Mouse (Mus musculus) ES-Bruce4 (cell line): ENCODE data around the gene Rbp3.

Experiments
- CTCF ChIP-seq: IDR thresholded peaks from one replicate; pipeline ENCODE4 v1.8.1; 2011; ENCODE audit warnings: low read depth, low read length
- EP300 ChIP-seq: IDR thresholded peaks from 2 replicates; pipeline ENCODE4 v1.6.1; 2011; ENCODE audit warnings: low read depth, low read length; ENCODE audit not compliant: insufficient read depth

DNA sequence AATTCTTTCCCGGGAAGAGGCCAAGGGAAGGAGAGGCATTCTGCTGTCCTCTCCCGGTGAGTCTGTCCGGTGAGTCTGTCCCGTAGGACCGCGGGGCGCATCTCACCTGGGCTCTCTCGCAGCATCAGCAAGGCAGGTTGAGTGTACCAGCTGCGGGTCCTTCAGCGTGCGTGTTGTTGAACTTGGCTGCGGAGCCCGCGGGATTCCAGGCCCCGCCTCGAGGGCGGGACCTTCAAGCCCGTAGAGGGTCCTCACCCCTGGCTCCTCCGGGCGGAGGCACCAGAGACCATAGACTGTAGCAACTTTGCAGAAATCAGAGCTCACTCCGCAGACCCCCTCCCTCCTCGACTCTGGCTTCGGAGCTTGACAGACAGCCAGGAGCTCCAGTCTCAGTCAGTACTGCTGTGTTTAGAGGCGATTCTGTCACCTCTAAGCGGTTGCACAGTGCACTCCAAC, 24.8 kb downstream of the Rbp3 start, which contains the start of gene Zfp488:
- no peak for TF ChIP-seq CTCF
- no peak for TF ChIP-seq EP300
